Mouse (Mus musculus) left cerebral cortex, postnatal 10 days (tissue): ENCODE data around the gene Kif22. TPM values are rescaled to one million over a fixed set of nuclear protein-coding genes. Genes with fewer than 3 reads are reported as not detected.
"Not testable (repeated sequence)": the region's sequence is repeated elsewhere in the genome, so short reads cannot be mapped to it uniquely, and the experiment has no call there.

Experiments
- DNase-seq, 2 experiments: peaks; one replicate each; pipeline ENCODE4 v3.0.0; 2021 to 2022; ENCODE audit warnings: low spot score in 2 of 2, mixed read lengths in 1 of 2; ENCODE audit errors: extremely low spot score in 1 of 2
- intact Hi-C: fragments of 180-260 bp; cut with DNase I; formaldehyde crosslinking; loops from one replicate; pipeline ENCODE4 v1.15.1; 2025
- total RNA-seq, 2 experiments: library from RNA; stranded (reverse); gene quantifications; 2 replicates each; pipeline ENCODE4 v1.2.3; 2021

The Kif22 gene
- 1 to 10 TPM; 8.8 to 9.8 TPM for total RNA-seq

DNA sequence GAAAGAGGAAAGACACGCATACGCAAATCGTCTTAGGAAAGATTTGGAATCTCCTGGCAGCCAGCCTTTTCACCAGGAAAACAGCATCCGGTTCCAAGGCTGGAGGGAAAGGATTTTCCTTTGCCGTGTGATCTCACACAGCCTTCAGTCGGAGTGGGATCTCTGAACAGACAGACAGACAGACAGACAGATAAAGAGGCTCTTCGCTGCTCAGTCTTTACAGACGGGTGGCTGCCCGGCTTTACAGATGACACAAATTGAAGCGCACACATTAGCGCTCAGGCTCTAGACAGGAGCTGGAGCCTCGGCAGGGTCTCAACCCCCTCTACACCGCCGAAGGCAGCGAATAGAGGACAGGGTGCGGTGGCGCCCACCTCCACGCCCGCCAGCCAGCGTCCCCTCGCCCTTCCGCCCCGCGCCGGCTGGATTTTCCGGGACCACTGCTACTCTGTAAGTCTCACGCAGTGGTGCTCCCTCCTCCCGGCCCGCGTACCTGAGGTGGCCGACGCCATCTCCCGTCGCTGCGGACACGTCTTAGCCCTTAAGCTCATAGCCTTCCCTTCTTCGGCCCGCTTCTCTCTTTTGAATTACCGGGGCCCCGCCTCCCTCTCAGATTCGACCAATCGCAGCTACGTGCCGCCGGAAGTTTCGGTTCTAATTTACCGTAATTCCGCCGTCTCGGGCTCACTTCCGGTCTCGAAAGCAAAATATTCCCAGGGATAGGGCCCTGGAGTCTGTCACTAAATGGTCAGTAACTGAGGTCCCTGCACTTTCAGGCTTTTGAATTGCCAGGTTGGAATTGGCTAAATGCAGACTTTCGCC lies at the start of gene Kif22:
TSS of gene Kif22 (minus strand) at position 621 of the 822 bp plus-strand sequence.
- intact Hi-C loops, result no loop called here
- DNase-seq, result peak; percentile 86 to 91

DNA sequence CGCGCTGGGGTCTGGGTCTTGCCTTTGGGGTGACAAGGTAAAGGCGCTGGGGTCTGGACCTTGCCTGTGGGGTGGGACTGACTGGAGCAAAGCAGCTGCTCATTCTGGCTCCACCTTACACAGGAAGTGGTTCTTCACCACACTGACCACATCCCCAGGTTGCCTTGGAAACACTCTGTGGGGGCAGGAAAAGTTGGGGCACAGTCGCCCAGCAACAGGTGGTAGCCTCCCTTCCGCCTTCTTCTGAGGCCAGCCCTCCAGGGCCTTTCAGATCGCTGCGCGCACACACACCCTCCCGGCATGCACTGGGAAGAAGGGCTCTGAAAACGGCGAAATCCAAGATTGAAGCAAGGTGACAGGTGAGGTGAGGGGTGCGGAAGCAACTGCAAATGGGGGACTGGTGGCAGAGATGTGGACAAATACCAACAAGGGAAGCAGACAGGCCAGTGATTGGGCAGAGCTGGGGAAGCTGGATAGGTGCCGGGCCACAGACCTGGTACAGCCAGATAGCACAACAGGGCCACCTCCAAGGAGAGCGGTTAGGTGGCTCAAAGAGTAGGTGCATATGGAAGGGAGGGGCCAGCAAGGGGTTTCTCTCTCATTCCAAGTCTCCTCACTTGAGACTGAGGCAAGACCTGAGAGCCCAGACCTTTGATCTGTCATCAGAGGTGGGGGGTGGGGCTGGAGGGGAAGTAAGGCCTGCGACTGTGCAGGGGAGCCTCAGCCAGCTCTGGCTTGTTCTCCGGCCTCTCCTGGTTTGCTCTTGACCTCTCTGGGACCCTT lies 49.0 kb upstream of the Kif22 start, which contains the start of gene AI467606:
TSS of gene AI467606 (plus strand) at position 246 of the 783 bp plus-strand sequence.
- intact Hi-C loops, result no loop called here
- DNase-seq, result peak; percentile 27 to 80

DNA sequence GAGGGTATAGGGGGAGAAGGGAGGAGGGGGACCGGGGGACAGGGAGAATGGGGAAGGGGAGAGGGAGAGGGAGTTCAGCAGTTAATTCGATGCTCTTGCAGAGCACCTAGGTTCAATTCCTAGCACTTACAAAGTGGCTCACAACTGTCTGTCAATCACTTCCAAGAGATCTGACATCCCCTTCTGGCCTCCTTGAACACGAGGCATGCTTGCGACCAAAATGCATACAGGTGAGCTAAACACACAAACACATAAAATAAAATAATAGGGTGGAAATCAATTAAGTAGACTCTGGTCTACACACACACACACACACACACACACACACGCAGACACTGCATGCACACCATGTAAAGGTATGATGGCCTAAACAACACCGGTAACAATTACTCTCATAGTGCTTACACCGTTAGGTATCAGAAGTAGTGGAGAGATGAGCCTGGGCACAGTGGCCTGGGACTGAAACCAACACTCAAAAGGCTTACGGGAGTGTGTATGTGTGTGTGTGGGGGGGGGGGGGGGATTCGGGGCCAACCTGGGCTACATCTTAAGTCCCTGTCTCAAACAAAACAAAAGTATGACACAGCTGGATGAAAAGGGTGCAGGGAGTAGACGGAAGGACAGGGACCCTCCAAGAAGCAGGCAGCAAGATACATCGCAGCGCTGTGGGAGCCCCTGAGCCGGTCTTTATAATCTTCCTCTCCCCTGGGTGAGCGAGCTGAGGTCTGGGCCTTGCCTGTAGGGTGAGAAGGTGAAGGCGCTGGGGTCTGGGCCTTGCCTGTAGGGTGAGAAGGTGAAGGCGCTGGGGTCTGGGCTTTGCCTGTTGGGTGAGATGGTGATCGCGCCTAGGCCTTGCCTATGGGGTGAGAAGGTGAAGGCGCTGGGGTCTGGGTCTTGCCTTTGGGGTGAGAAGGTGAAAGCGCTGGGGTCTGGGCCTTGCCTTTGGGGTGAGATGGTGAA lies 48.2 kb upstream of the Kif22 start:
- no peak for DNase-seq
- intact Hi-C loops, result no loop called here

DNA sequence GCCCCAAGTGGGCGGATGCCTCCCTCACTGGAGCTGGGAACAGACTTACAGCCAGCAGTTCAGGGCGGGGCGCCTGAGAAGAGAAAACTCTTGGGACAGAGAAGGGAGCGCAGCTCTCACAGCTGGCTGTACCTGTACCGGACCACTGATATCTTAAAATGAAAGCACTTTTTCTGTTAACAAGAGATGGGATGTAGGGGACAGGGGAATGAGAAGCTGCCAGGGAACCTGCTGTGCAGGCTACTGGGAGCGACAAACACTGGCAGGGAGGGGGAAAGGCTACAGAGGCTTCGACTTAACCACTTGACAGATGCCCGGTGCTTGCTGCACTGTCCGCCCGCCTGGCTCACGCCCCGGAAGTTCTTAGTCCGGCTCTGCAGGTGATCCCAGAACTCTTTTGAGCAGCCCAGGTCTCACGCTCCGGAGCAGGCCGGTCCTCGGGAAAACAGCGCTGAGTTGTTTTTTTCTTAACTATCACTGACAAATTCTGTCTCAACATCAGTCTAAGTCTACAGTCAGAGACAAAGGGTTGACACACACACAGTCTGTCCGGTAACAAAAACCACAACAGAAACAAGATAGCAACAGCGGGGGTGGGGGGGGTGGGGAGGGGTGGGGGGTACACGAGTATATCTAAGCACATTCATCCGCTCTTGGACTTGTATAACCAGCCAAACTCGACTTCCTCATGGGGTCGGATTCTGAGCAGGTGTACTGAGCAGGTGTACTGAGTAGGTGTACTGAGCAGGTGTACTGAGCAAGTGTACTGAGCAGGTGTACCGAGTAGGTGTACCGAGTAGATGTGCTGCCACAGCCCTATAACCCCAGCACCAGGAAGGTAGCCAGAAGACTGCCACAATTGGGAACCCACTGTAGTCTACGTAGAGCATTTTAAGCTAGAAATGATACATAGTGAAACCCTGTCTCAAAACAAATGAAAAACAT lies 46.9 kb upstream of the Kif22 start:
- peak in 1 of 2 experiments; percentile 38 for DNase-seq
- intact Hi-C loops, result no loop called here

DNA sequence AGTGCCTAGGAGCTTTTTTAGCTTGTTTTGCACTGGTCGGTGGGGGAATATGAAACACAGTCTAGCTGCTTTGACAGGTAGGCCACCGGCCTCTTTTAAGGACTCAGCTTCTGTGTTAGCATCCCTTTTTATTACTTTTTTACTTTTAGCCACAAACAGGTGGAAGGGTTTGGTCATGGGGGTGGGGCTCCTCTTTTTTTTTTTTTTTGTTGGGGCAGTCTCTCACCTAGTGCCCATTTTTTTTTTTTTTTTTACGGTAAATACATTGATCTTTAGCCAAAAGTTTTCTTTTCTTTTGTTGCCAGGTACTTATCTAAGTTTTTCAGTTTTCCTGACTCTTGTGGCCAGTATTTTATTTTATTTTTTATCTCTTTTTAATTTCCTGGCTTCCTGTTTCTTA lies 45.8 kb upstream of the Kif22 start:
- intact Hi-C loops, result no loop called here
- no peak for DNase-seq

DNA sequence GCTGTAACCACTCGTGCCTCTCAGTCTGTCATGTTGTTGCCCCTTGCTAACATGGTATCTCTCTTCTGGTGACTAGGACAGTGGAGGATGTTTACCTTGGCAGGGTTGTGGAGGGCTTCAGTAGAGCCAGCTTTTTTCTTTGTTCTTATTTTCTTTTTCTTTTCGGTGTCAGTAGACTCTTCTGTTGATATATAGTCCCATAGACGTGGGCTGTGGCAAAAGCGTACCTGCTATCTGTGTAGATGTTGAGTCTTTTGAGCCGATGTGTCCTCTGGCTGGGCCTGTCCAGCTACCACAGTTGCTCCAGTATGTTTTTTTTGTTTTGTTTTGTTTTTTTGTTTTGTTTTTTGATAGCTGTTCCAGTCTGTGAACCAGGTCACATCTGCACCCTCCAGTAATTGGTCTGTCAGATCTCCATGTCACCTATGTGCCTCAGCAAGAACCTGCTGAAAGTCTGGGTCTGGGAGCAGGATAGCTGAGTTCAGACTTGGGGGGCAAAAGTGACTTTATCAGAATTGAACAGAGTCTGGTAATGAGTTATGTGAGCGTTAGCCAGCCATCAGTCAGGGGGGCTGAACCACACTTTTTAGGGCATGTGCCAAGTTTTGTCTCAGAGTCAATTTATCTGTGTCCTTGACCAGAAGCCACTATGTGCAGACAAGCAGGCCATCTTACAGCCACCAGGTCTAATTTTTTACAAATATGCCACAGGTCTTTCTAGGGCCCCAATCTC lies 45.2 kb upstream of the Kif22 start, which contains the start of gene Zg16:
TSS of gene Zg16 (minus strand) at position 51 of the 733 bp plus-strand sequence.
- DNase-seq, intact Hi-C loops: not testable (repeated sequence)

DNA sequence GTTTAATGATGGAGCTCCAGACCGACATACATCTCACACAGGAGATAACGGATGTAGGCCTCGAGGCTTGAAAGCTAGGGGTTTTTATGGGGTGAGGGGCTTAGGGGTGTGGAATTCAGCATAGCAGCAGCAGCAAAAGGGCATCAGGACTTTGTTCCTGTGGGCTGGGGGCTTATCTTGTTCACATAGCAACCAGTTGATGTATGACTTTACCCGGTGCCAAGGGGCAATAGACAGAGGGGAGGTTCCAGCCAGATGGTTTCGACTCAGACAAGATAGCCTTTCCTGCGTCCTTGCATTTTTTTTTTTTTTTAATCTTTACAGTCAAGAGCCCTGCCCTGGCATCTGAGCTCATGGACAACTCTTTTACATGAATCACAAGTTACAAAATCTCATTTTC lies 43.5 kb upstream of the Kif22 start:
- intact Hi-C loops, DNase-seq: not testable (repeated sequence)

DNA sequence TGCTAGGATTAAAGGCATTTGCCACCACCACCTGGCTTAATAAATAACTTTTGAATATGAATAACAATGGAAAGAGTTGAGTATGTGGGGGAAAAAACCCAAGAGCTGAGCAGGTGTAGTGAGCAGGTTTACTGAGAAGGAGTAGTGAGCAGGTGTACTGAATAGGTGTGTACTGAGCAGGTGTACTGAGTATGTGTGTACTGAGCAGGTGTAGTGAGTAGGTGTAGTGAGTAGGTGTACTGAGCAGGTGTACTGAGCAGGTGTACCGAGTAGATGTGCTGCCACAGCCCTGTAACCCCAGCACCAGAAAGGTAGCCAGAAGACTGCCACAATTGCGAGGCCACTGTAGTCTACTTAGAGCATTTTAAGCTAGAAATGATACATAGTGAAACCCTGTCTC lies 42.5 kb upstream of the Kif22 start:
- DNase-seq, result no peak
- intact Hi-C loops, result no loop called here

DNA sequence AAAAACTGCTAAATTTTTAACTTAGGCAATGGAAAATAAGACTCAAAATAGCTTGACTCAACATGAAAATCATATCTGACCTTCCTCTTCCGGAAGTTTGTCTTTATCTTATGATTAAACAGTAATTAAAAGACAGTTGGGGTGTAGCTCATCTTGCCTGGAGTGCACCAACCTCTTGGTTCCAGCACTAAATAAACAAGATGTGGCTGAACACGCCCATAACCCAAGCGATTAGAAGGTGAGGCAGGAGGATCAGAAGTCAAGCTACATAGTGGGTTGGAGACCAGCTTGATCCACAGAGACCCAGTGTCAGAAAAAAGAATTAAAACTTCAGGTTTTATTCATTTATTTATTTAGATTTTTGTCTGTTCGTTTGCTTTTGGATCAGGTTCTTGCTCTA lies 41.4 kb upstream of the Kif22 start:
- intact Hi-C loops, result no loop called here
- DNase-seq, result no peak

DNA sequence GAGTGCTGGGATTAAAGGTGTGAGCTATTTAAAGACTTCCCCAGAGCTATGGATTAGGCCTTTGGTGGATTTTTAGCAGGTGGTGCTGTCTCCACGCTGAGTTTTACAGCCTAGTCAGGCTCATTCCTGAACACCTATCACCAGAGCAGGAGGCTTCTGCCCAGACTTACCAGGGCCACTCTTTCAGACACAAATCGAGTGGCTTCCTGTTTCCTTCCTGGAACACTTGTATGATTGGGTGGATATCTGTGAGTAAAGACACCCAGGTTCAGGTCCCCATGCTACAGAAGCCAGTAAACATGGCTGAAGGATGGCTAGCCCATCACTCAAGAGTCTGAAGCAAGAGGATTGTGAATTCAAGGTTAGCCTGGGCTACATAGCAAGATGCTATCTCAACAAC lies 40.7 kb upstream of the Kif22 start:
- DNase-seq, result no peak
- intact Hi-C loops, result no loop called here

DNA sequence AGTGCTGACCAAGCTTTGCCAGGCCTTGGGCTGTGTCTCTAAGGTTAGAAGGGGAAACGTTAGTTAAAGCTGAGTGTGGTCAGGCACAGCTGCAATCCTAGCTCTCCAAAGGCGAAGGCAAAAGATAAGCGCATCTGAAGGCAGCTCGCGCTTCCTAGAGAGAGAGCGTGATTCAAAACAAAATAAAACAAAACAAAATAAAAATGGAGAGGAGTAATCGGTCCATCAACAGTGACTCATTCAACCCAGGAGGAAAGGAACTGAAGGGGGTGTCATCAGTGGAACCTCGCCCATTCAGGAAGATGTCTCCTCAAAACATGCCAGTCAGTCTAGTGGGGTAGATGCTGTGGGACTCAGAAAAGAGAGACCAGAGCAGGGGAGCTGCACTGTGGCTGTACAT lies 40.0 kb upstream of the Kif22 start:
- intact Hi-C loops, result no loop called here
- DNase-seq, result no peak

DNA sequence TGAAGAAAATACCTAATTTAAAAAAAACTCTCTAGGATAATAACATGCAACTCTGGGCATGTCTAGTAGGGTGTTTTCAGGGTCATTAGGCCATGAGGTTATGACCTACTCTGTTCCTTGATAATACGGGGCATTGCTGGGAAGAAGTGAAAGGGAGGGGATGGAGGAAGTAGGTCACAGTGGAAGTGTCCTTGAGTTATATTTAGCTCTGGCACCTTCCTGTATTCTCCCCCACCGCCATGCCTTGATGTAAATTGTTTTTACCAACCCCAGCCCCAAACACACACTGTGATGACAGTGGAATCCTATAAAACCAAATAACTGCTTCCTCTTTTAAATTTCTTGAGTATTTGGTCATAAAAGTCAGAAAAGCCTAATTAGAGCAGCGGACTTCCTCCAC lies 37.8 kb upstream of the Kif22 start:
- intact Hi-C loops, result no loop called here
- DNase-seq, result no peak

DNA sequence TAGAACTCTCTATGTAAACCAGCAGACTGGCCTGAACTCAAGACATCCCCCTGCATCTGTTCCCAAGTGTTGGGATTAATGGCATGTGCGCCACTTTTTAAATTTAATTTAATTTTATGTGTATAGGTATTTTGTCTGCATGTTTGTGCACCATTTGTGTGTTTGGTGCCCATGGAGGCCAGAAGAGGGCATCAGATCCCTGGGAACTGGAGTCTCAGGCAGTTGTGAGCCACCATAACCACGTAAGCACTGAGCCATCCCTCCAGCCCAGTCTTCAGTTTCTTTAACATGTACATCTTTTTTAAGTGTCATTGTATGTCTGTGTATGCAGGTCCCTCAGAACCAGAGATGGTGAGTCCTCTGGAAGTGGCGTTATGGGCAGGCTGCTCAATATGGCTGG lies 35.4 kb upstream of the Kif22 start:
- intact Hi-C loops, result no loop called here
- no peak for DNase-seq

DNA sequence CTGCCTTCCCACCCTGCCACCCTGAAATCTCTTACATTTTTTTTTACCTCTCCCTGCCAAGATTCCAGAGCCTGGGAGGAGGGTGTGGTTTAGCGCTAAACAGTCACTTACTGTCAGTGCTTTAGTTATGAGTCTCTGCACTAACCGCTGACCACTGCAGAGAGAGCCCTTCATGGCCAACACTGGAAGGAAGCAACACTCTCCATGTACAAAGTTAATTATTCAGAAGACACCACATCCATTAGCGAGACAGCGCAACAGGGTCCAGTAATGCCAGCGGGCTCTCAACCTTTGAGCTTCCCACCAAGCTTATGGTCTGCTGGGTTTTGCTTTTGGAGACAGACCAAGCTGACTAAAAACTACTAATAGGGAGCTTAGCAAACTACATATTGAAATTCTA lies 33.9 kb upstream of the Kif22 start:
- DNase-seq, result no peak
- intact Hi-C loops, result no loop called here

DNA sequence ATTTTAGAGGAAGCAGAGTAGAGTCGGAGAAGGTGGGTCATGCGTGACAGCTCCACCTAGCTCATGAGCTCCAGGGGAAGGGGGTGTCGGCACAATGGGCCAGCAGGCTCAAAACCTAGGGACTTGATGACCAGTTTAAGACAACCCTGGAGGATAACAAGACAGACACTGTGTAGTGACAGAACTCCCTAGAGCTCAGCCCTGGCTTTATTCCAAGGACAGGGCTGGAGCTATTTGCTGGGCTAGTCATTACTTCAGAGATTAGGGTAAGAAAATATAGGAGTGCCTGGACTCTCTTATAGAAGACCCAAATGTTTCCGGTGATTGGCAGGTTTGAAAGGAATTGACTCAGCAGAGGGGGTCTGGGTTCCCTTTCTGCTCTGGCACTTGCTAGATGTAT lies 30.9 kb upstream of the Kif22 start:
- DNase-seq, result no peak
- intact Hi-C loops, result no loop called here

DNA sequence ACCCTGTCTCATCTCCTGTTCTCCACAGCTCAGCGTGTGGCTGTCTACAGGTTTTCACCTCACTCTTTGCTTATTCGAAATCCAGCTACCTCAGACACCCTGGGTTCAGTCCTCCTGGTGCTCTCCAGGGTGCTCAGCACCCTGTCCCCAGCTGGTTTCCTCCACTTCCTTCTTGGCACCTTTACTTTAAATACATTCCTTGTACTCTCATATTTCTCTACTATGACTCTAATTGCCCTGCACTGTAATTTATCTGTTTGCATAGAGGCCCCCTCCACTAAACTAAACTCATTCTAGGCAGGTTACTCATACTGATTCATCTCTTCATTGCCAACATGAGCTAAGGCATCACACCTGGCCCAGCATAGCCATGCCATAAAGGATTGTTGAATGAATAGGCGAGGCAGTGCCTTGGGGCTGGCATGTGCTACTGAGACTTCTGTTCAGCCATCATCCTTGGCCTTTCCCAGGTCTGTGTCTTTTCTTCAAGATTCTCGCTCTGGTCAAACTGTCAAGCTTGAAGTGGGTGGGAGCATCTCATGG lies 28.7 kb upstream of the Kif22 start:
- intact Hi-C loops, result no loop called here
- no peak for DNase-seq

DNA sequence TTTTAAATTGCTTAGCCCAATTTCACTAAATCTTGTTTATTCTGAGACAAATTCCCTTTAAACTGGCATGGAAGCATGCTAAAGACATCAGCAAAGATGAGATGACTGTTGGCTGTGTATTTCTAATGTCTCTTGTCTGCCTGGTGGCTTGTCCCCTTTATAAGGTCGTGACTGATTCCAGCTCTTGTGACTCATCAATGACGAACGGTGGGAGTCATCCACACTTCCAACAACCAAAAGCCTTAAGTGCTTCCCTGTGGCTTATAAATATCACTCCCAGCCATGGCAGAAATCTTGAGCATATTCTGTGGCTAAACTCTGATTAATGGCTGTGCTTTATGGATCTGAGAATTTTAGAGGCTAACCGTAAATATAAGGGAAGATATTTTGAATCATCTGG lies 24.0 kb upstream of the Kif22 start:
- intact Hi-C loops, result no loop called here
- DNase-seq, result no peak
